Mouse (Mus musculus): ENCODE results near the gene Cab39l. TPM values are rescaled to one million over a fixed set of nuclear protein-coding genes. Genes with fewer than 3 reads are reported as not detected.
A peak's percentile ranks its signal among the peaks of the same experiment; 100 is the strongest.

Gene Cab39l
- polyA plus RNA-seq, 1 experiment from 2014 or later = 44.5 TPM

GRCm38 (mm10) chr14:59513922-59514444 lies 73.2 kb downstream of the Cab39l start:
- WGBS = 52% methylated on average over 6 of the region's 6 CpGs
- no peak overlapping the region for H3K4me2 ChIP-seq
- no peaks in the 10 kb centered on the region for H3K9me3 ChIP-seq
- no peaks in the 10 kb centered on the region for H3K36me3 ChIP-seq
- H3K27me3 ChIP-seq = no peaks in the 10 kb centered on the region
- no peak overlapping the region for H3K9ac ChIP-seq
- H3K27ac ChIP-seq = peak overlapping the region; percentile 59; the same call in 1 of the 2 replicates
- no peak overlapping the region for H3K4me3 ChIP-seq
- ATAC-seq (ENCODE audit: insufficient number of reproducible peaks, low FRiP score, low TSS enrichment, low read depth) = no peak
- H3K4me1 ChIP-seq = 0 out of 2 replicates have a peak, but pooled peaks cover 2% of the 10 kb centered on the region

- Histone ChIP-seq H3K27ac (no peak overlapping the region), H3K4me3 (no peak overlapping the region), H3K36me3 (0 out of 2 replicates have a peak, but pooled peaks cover 3% of the 10 kb centered on the region), H3K9ac (no peak overlapping the region), H3K9me3 (no peaks in the 10 kb centered on the region), H3K4me1 (no peaks in the 10 kb centered on the region), H3K4me2 (no peak overlapping the region), H3K27me3 (no peaks in the 10 kb centered on the region)
- WGBS = 77% methylated on average over 5 of the region's 5 CpGs
- ATAC-seq (ENCODE audit: insufficient number of reproducible peaks, low FRiP score, low TSS enrichment, low read depth) = no peak
Measured at GRCm38 (mm10) chr14:59525843-59526242, 85.1 kb downstream of the Cab39l start.

GRCm38 (mm10) chr14:59530801-59531200 lies 90.0 kb downstream of the Cab39l start:
- no peak overlapping the region for H3K27ac ChIP-seq

GRCm38 (mm10) chr14:59532986-59533385 lies 92.2 kb downstream of the Cab39l start:
- ATAC-seq (ENCODE audit: insufficient number of reproducible peaks, low FRiP score, low TSS enrichment, low read depth) = no peak
- WGBS = 55% methylated on average over 1 of the region's 1 CpGs
- H3K27ac ChIP-seq = no peak overlapping the region

More at GRCm38 (mm10) chr14:59530801-59531200, 90.0 kb downstream of the Cab39l start:
- H3K36me3 ChIP-seq = 0 out of 2 replicates have a peak, but pooled peaks cover 6% of the 10 kb centered on the region
- no peak overlapping the region for H3K4me2 ChIP-seq
- H3K4me1 ChIP-seq = no peaks in the 10 kb centered on the region
- 55% methylated on average over 1 of the region's 1 CpGs for WGBS
- H3K9me3 ChIP-seq = no peaks in the 10 kb centered on the region
- H3K4me3 ChIP-seq = no peak overlapping the region
- no peak for ATAC-seq (ENCODE audit: insufficient number of reproducible peaks, low FRiP score, low TSS enrichment, low read depth)
- no peak overlapping the region for H3K9ac ChIP-seq
- H3K27me3 ChIP-seq = no peaks in the 10 kb centered on the region

GRCm38 (mm10) chr14:59533908-59534307 lies 93.1 kb downstream of the Cab39l start:
- H3K4me3 ChIP-seq = no peak overlapping the region
- no peak overlapping the region for H3K27ac ChIP-seq
- H3K9me3 ChIP-seq = no peaks in the 10 kb centered on the region
- no peaks in the 10 kb centered on the region for H3K4me1 ChIP-seq
- no peak for ATAC-seq (ENCODE audit: insufficient number of reproducible peaks, low FRiP score, low TSS enrichment, low read depth)
- no peak overlapping the region for H3K9ac ChIP-seq
- H3K4me2 ChIP-seq = no peak overlapping the region
- no peaks in the 10 kb centered on the region for H3K27me3 ChIP-seq
- H3K36me3 ChIP-seq = 0 out of 2 replicates have a peak, but pooled peaks cover 4% of the 10 kb centered on the region

More at GRCm38 (mm10) chr14:59532986-59533385, 92.2 kb downstream of the Cab39l start:
- no peak overlapping the region for H3K4me3 ChIP-seq
- H3K9me3 ChIP-seq = no peaks in the 10 kb centered on the region
- no peak overlapping the region for H3K9ac ChIP-seq
- H3K27me3 ChIP-seq = no peaks in the 10 kb centered on the region
- H3K36me3 ChIP-seq = 0 out of 2 replicates have a peak, but pooled peaks cover 4% of the 10 kb centered on the region
- H3K4me1 ChIP-seq = no peaks in the 10 kb centered on the region
- H3K4me2 ChIP-seq = no peak overlapping the region

- WGBS = 86% methylated on average over 4 of the region's 4 CpGs
- Histone ChIP-seq H3K36me3 (no peaks in the 10 kb centered on the region), H3K4me2 (no peak overlapping the region), H3K4me1 (no peaks in the 10 kb centered on the region), H3K27me3 (no peaks in the 10 kb centered on the region), H3K9ac (no peak overlapping the region), H3K4me3 (no peak overlapping the region), H3K9me3 (no peaks in the 10 kb centered on the region), H3K27ac (no peak overlapping the region)
- no peak for ATAC-seq (ENCODE audit: insufficient number of reproducible peaks, low FRiP score, low TSS enrichment, low read depth)
Measured at GRCm38 (mm10) chr14:59537829-59538432, 97.2 kb downstream of the Cab39l start.

GRCm38 (mm10) chr14:59540230-59540629 lies 99.5 kb downstream of the Cab39l start:
- no peaks in the 10 kb centered on the region for H3K4me1 ChIP-seq
- no peak for ATAC-seq (ENCODE audit: insufficient number of reproducible peaks, low FRiP score, low TSS enrichment, low read depth)
- H3K27me3 ChIP-seq = no peaks in the 10 kb centered on the region
- H3K27ac ChIP-seq = no peak overlapping the region
- H3K9ac ChIP-seq = no peak overlapping the region
- H3K4me2 ChIP-seq = no peak overlapping the region
- WGBS = 74% methylated on average over 2 of the region's 2 CpGs
- H3K4me3 ChIP-seq = no peak overlapping the region
- no peaks in the 10 kb centered on the region for H3K36me3 ChIP-seq
- no peaks in the 10 kb centered on the region for H3K9me3 ChIP-seq

GRCm38 (mm10) chr14:59540761-59541160 lies 100.0 kb downstream of the Cab39l start:
- no peak overlapping the region for H3K4me3 ChIP-seq
- whole genome bisulfite sequencing = 79% methylated on average over 6 of the region's 6 CpGs
- no peaks in the 10 kb centered on the region for H3K4me1 ChIP-seq
- H3K4me2 ChIP-seq = no peak overlapping the region
- H3K9ac ChIP-seq = no peak overlapping the region
- H3K27ac ChIP-seq = no peak overlapping the region
- H3K9me3 ChIP-seq = no peaks in the 10 kb centered on the region
- no peaks in the 10 kb centered on the region for H3K27me3 ChIP-seq
- H3K36me3 ChIP-seq = no peaks in the 10 kb centered on the region
- no peak for ATAC-seq (ENCODE audit: insufficient number of reproducible peaks, low FRiP score, low TSS enrichment, low read depth)

- Histone ChIP-seq H3K4me2 (no peak overlapping the region), H3K4me3 (no peak overlapping the region), H3K9me3 (no peaks in the 10 kb centered on the region), H3K9ac (no peak overlapping the region), H3K36me3 (0 out of 2 replicates have a peak, but pooled peaks cover 3% of the 10 kb centered on the region), H3K27ac (no peak overlapping the region), H3K27me3 (no peaks in the 10 kb centered on the region), H3K4me1 (no peaks in the 10 kb centered on the region)
- WGBS = 74% methylated on average over 3 of the region's 3 CpGs
- ATAC-seq (ENCODE audit: insufficient number of reproducible peaks, low FRiP score, low TSS enrichment, low read depth) = no peak
Measured at GRCm38 (mm10) chr14:59543158-59543826, 102.5 kb downstream of the Cab39l start.

GRCm38 (mm10) chr14:59543956-59544355 lies 103.2 kb downstream of the Cab39l start:
- WGBS = 49% methylated on average over 5 of the region's 5 CpGs
- Histone ChIP-seq H3K36me3 (0 out of 2 replicates have a peak, but pooled peaks cover 3% of the 10 kb centered on the region), H3K27ac (0 out of 2 replicates have a peak overlapping the region, but pooled peaks have one; percentile 1), H3K4me3 (no peak overlapping the region), H3K27me3 (no peaks in the 10 kb centered on the region), H3K4me2 (no peak overlapping the region), H3K9ac (no peak overlapping the region), H3K9me3 (no peaks in the 10 kb centered on the region), H3K4me1 (peaks cover 2% of the 10 kb centered on the region; the same call in 1 of the 2 replicates)
- no peak for ATAC-seq (ENCODE audit: insufficient number of reproducible peaks, low FRiP score, low TSS enrichment, low read depth)

- no peak overlapping the region for H3K27ac ChIP-seq
- 0 out of 2 replicates have a peak, but pooled peaks cover 3% of the 10 kb centered on the region for H3K36me3 ChIP-seq
- 83% methylated on average over 7 of the region's 7 CpGs for whole genome bisulfite sequencing
- H3K9me3 ChIP-seq = no peaks in the 10 kb centered on the region
- no peak overlapping the region for H3K4me2 ChIP-seq
- ATAC-seq (ENCODE audit: insufficient number of reproducible peaks, low FRiP score, low TSS enrichment, low read depth) = no peak
- H3K27me3 ChIP-seq = no peaks in the 10 kb centered on the region
- H3K4me1 ChIP-seq = peaks cover 6% of the 10 kb centered on the region; the same call in 1 of the 2 replicates
- no peak overlapping the region for H3K9ac ChIP-seq
- no peak overlapping the region for H3K4me3 ChIP-seq
Measured at GRCm38 (mm10) chr14:59546162-59546880, 105.5 kb downstream of the Cab39l start.

All from limb, embryonic 15.5 days (tissue).